Mouse (Mus musculus) CH12.LX (cell line): ENCODE results near the gene Znrf3. TPM values are rescaled to one million over a fixed set of nuclear protein-coding genes. Genes with fewer than 3 reads are reported as not detected.

Source experiments
- DNase-seq: peaks from one replicate; pipeline ENCODE4 v3.0.0-alpha.2; 2013; ENCODE audit errors: extremely low read depth
- H3K27ac ChIP-seq: 2 replicates; pipeline ENCODE4 v1.5.1; 2012; ENCODE audit warnings: low read depth, mild to moderate bottlenecking, control low read depth, moderate library complexity; ENCODE audit not compliant: insufficient read depth
- H3K27me3 ChIP-seq: replicated peaks from 2 replicates; pipeline ENCODE3; 2012; ENCODE audit warnings: inconsistent platforms
- H3K36me3 ChIP-seq, 2 experiments: replicated peaks in 1 of 2; 2 replicates each; pipeline versions ENCODE3 to v1.6.1; 2012; ENCODE audit warnings: inconsistent platforms in 1 of 2, low read length in 1 of 2, mild to moderate bottlenecking in 1 of 2, mixed read lengths in 1 of 2, moderate library complexity in 1 of 2; ENCODE audit not compliant: control insufficient read depth in 1 of 2, insufficient read depth in 1 of 2
- H3K4me1 ChIP-seq, 2 experiments: 2 replicates each; pipeline ENCODE4 v1.6.1; 2012; ENCODE audit warnings: inconsistent platforms in 1 of 2, moderate library complexity in 1 of 2; ENCODE audit not compliant: insufficient read depth in 2 of 2, control insufficient read depth in 1 of 2
- H3K4me2 ChIP-seq: 2 replicates; pipeline ENCODE4 v1.6.1; 2012; ENCODE audit warnings: low read depth, mild to moderate bottlenecking, control low read depth; ENCODE audit not compliant: poor library complexity, insufficient read depth, severe bottlenecking
- H3K4me3 ChIP-seq, 3 experiments: fragments of 150-350 bp in 1 of 3; sonication (generic) in 1 of 3; replicated peaks in 1 of 3; 2 replicates each; pipeline versions ENCODE3 to v1.5.1; 2011 to 2012; ENCODE audit warnings: low read depth in 2 of 3, low read length in 2 of 3, mild to moderate bottlenecking in 2 of 3, moderate library complexity in 2 of 3, control low read depth in 1 of 3, improper control_type of control experiment in 1 of 3, inconsistent platforms in 1 of 3, mixed read lengths in 1 of 3; ENCODE audit not compliant: poor library complexity in 1 of 3
- H3K79me2 ChIP-seq: replicated peaks from 2 replicates; pipeline ENCODE4 v1.6.1; 2012; ENCODE audit warnings: mild to moderate bottlenecking, moderate library complexity; ENCODE audit not compliant: control insufficient read depth, poor library complexity, insufficient read depth, severe bottlenecking; ENCODE audit errors: extremely low read depth
- H3K9ac ChIP-seq: 2 replicates; pipeline ENCODE4 v1.6.1; 2012; ENCODE audit warnings: low read depth, mild to moderate bottlenecking, control low read depth, moderate library complexity; ENCODE audit not compliant: insufficient read depth
- H3K9me3 ChIP-seq: replicated peaks from 2 replicates; pipeline ENCODE3; 2012; ENCODE audit warnings: low read length, inconsistent platforms, mixed read lengths
- BHLHE40 ChIP-seq: IDR thresholded peaks from 2 replicates; pipeline ENCODE4 v1.6.1; 2011; ENCODE audit warnings: mild to moderate bottlenecking, low read depth, low read length, improper control_type of control experiment
- CHD1 ChIP-seq: IDR thresholded peaks from 2 replicates; pipeline ENCODE4 v1.6.1; 2012; ENCODE audit warnings: low read depth, low read length, improper control_type of control experiment, inconsistent platforms
- CHD2 ChIP-seq: IDR thresholded peaks from 2 replicates; pipeline ENCODE4 v1.6.1; 2011; ENCODE audit warnings: low read length, improper control_type of control experiment
- CTCF ChIP-seq, 2 experiments: IDR thresholded peaks in 1 of 2; conservative IDR thresholded peaks in 1 of 2; 2 replicates each; pipeline ENCODE4 v1.5.1; 2011 to 2012; ENCODE audit warnings: low read depth in 2 of 2, low read length in 2 of 2, improper control_type of control experiment in 1 of 2, inconsistent platforms in 1 of 2, mild to moderate bottlenecking in 1 of 2, moderate library complexity in 1 of 2
- ELF1 ChIP-seq: IDR thresholded peaks from 2 replicates; pipeline ENCODE4 v1.6.1; 2014; ENCODE audit warnings: low read depth, mild to moderate bottlenecking, inconsistent platforms, low read length, improper control_type of control experiment
- ETS1 ChIP-seq: conservative IDR thresholded peaks from 2 replicates; pipeline ENCODE4 v1.6.1; 2012; ENCODE audit warnings: low read depth, mild to moderate bottlenecking, inconsistent platforms, low read length, improper control_type of control experiment, moderate library complexity
- GABPA ChIP-seq: IDR thresholded peaks from 2 replicates; pipeline ENCODE4 v1.6.1; 2012; ENCODE audit warnings: low read depth, low read length, improper control_type of control experiment, inconsistent platforms; ENCODE audit not compliant: insufficient replicate concordance
- HCFC1 ChIP-seq: IDR thresholded peaks from 2 replicates; pipeline ENCODE4 v1.6.1; 2012; ENCODE audit warnings: low read depth, mild to moderate bottlenecking, inconsistent platforms, low read length, improper control_type of control experiment
- IRF4 ChIP-seq: IDR thresholded peaks from 2 replicates; pipeline ENCODE4 v1.6.1; 2014; ENCODE audit warnings: low read depth, mild to moderate bottlenecking, inconsistent platforms, low read length, improper control_type of control experiment
- JUND ChIP-seq: conservative IDR thresholded peaks from 2 replicates; pipeline ENCODE4 v1.6.1; 2011; ENCODE audit warnings: low read depth, low read length, improper control_type of control experiment
- KAT2A ChIP-seq: IDR thresholded peaks from 2 replicates; pipeline ENCODE4 v1.6.1; 2012; ENCODE audit warnings: low read length, improper control_type of control experiment, inconsistent platforms; ENCODE audit not compliant: insufficient replicate concordance
- MAFK ChIP-seq: IDR thresholded peaks from 2 replicates; pipeline ENCODE4 v1.6.1; 2011; ENCODE audit warnings: low read length, improper control_type of control experiment; ENCODE audit not compliant: insufficient replicate concordance
- MEF2A ChIP-seq: IDR thresholded peaks from 2 replicates; pipeline ENCODE4 v1.6.1; 2014; ENCODE audit warnings: low read depth, mild to moderate bottlenecking, inconsistent platforms, low read length, improper control_type of control experiment, borderline replicate concordance
- MXI1 ChIP-seq: IDR thresholded peaks from 2 replicates; pipeline ENCODE4 v1.6.1; 2011; ENCODE audit warnings: mild to moderate bottlenecking, low read depth, low read length, improper control_type of control experiment
- MYC ChIP-seq: IDR thresholded peaks from 2 replicates; pipeline ENCODE4 v1.6.1; 2011; ENCODE audit warnings: low read depth, mild to moderate bottlenecking, improper control_type of control experiment, low read length
- NELFE ChIP-seq: IDR thresholded peaks from 2 replicates; pipeline ENCODE4 v1.6.1; 2011; ENCODE audit warnings: low read depth, low read length, improper control_type of control experiment
- NRF1 ChIP-seq: IDR thresholded peaks from 2 replicates; pipeline ENCODE4 v1.6.1; 2014; ENCODE audit warnings: low read depth, mild to moderate bottlenecking, inconsistent platforms, low read length, improper control_type of control experiment, moderate library complexity
- POLR2A ChIP-seq: IDR thresholded peaks from 2 replicates; pipeline ENCODE4 v1.6.1; 2011; ENCODE audit warnings: low read depth, mild to moderate bottlenecking, improper control_type of control experiment, low read length
- POLR2AphosphoS2 ChIP-seq: IDR thresholded peaks from 2 replicates; pipeline ENCODE4 v1.6.1; 2011; ENCODE audit warnings: low read depth, low read length, improper control_type of control experiment
- RAD21 ChIP-seq: IDR thresholded peaks from 2 replicates; pipeline ENCODE4 v1.6.1; 2011; ENCODE audit warnings: low read depth, mild to moderate bottlenecking, low read length, improper control_type of control experiment, moderate library complexity
- SIN3A ChIP-seq: IDR thresholded peaks from 2 replicates; pipeline ENCODE4 v1.6.1; 2012; ENCODE audit warnings: low read length, improper control_type of control experiment, inconsistent platforms
- SMC3 ChIP-seq: IDR thresholded peaks from 2 replicates; pipeline ENCODE4 v1.6.1; 2011; ENCODE audit warnings: low read depth, low read length, improper control_type of control experiment
- TBP ChIP-seq: conservative IDR thresholded peaks from 2 replicates; pipeline ENCODE4 v1.6.1; 2011; ENCODE audit warnings: low read depth, low read length, improper control_type of control experiment
- TCF12 ChIP-seq: IDR thresholded peaks from 2 replicates; pipeline ENCODE4 v1.6.1; 2014; ENCODE audit warnings: low read depth, mild to moderate bottlenecking, inconsistent platforms, low read length, improper control_type of control experiment
- UBTF ChIP-seq: IDR thresholded peaks from 2 replicates; pipeline ENCODE4 v1.6.1; 2012; ENCODE audit warnings: low read depth, mild to moderate bottlenecking, inconsistent platforms, low read length, improper control_type of control experiment, moderate library complexity
- USF1 ChIP-seq: IDR thresholded peaks from 2 replicates; pipeline ENCODE4 v1.6.1; 2014; ENCODE audit warnings: low read depth, mild to moderate bottlenecking, inconsistent platforms, low read length, improper control_type of control experiment
- ZC3H11A ChIP-seq: IDR thresholded peaks from 2 replicates; pipeline ENCODE4 v1.6.1; 2012; ENCODE audit warnings: low read depth, mild to moderate bottlenecking, inconsistent platforms, low read length, improper control_type of control experiment
- ZMIZ1 ChIP-seq: IDR thresholded peaks from 2 replicates; pipeline ENCODE4 v1.6.1; 2012; ENCODE audit warnings: low read depth, mild to moderate bottlenecking, inconsistent platforms, low read length, improper control_type of control experiment
- ZNF384 ChIP-seq: IDR thresholded peaks from 2 replicates; pipeline ENCODE4 v1.6.1; 2012; ENCODE audit warnings: low read depth, low read length, improper control_type of control experiment, inconsistent platforms
- dilution Hi-C: fragments of 300-500 bp; cut with MboI; formaldehyde crosslinking; loops from 2 replicates; pipeline ENCODE4 v1.14.3; 2020; ENCODE audit warnings: low sequenced_read_pairs; ENCODE audit not compliant: extremely low pct_unique_long_range_greater_than_20kb, extremely low pct_ligation_motif_present
- in situ Hi-C: fragments of 300-500 bp; cut with MboI; formaldehyde crosslinking; loops from 3 replicates; pipeline ENCODE4 v1.14.3; 2019; ENCODE audit warnings: low sequenced_read_pairs, low pct_ligation_motif_present, low pct_unique_long_range_greater_than_20kb, mixed read lengths
- polyA plus RNA-seq: library from polyadenylated mRNA; unstranded; fragments of >175 nt; gene quantifications from 2 replicates; pipeline ENCODE4 v1.2.1, GENCODE M21; 2012; ENCODE audit warnings: low read depth; ENCODE audit not compliant: insufficient read length
- total RNA-seq, 2 experiments: library from RNA; depleted of rRNA; stranded (reverse); fragments of 300-350 nt in 1 of 2; fragments of >200 nt in 1 of 2; gene quantifications; 2 replicates each; pipeline ENCODE4 v1.2.3; 2012 to 2014

The Znrf3 gene
- total and polyA plus RNA-seq, 3 experiments, result 1.1 to 2.7 (median 1.3) TPM

- Histone ChIP-seq H3K36me3 (peaks cover 6 to 24% of the 10 kb centered on the region in 2 experiments), H3K27ac (peak overlapping the region; percentile 44), H3K4me2 (peak overlapping the region; percentile 75), H3K9ac (peak overlapping the region; percentile 98), H3K4me3 (peak overlapping the region; percentile 73 to 91 (median 73)), H3K4me1 (peaks cover 8 to 20% of the 10 kb centered on the region in 2 experiments), H3K79me2 (peaks cover 19% of the 10 kb centered on the region; the same call in 1 of the 2 replicates), H3K27me3 (no peaks in the 10 kb centered on the region), H3K9me3 (no peaks in the 10 kb centered on the region)
- no peak for TF ChIP-seq MXI1
- peak; percentile 73 for TF ChIP-seq TCF12
- peak; percentile 55; the same call in 1 of the 2 replicates for TF ChIP-seq CHD1
- TF ChIP-seq CHD2, result peak; percentile 79
- TF ChIP-seq ZMIZ1, result peak; percentile 73; the same call in 1 of the 2 replicates
- TF ChIP-seq MAFK, result no peak
- peak; percentile 50; the same call in 1 of the 2 replicates for TF ChIP-seq POLR2AphosphoS2
- TF ChIP-seq POLR2A, result peak; percentile 88
- TF ChIP-seq ZC3H11A, result peak; percentile 60
- no peak for TF ChIP-seq GABPA
- peak; percentile 91 for TF ChIP-seq SIN3A
- TF ChIP-seq MEF2A, result peak; percentile 25
- peak; percentile 94 for TF ChIP-seq SMC3
- TF ChIP-seq CTCF (conservative IDR thresholded peaks at IDR 0.05 in 1 of 2, IDR thresholded peaks at IDR 0.05 in 1 of 2; ENCODE audit: low read depth in 2 of 2, low read length in 2 of 2), result peak; percentile 92 to 98
- TF ChIP-seq UBTF, result 0 out of 2 replicates have a peak, but pooled peaks have one; percentile 49
- TF ChIP-seq RAD21, result peak; percentile 96
- TF ChIP-seq BHLHE40, result peak; percentile 86
- peak; percentile 54 for TF ChIP-seq IRF4
- 0 out of 2 replicates have a peak, but pooled peaks have one; percentile 26 for TF ChIP-seq KAT2A
- TF ChIP-seq NRF1, result peak; percentile 51
- no peak for TF ChIP-seq ETS1
- TF ChIP-seq USF1, result no peak
- TF ChIP-seq NELFE, result peak; percentile 79
- TF ChIP-seq ELF1, result peak; percentile 76
- no peak for TF ChIP-seq JUND
- peak; percentile 97 for TF ChIP-seq ZNF384
- peak; percentile 68 for TF ChIP-seq HCFC1
- TF ChIP-seq MYC, result peak; percentile 89
- TF ChIP-seq TBP, result peak; percentile 75; the same call in 1 of the 2 replicates
- dilution Hi-C loops, result no loop called here
- DNase-seq, result peak; percentile 99
- in situ Hi-C loops, result loop anchor here (5.0 to 10.0 kb wide), 2 partner anchors 37 to 299 kb away; partner anchors contain the start of genes Dbnl and Xbp1
Measured at GRCm38 (mm10) chr11:5485193-5486011, 40.8 kb upstream of the Znrf3 start.
